25 mouse cellular contexts compared by ENCODE assay signal in the genomic region with DNA sequence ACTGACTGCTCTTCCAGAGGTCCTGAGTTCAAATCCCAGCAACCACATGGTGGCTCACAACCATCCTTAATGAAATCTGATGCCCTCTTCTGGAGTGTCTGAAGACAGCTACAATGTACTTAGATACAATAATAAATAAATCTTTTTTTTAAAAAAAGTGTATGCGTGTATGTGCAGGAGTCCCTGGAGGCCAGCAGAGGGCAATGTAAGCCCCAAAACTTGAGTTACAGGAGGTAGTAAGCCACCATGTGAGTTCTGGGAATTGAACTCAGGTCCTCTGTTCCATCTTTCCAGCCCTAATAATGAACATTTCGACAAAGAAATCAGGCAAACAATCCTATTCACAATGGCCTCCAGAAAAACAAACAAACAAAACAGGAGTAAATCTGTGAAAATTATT. TPM values are rescaled to one million over a fixed set of nuclear protein-coding genes. Genes with fewer than 3 reads are reported as not detected.
DNase-seq lines count a peak whose midpoint lies in the region; ATAC-seq and TF ChIP-seq lines count a peak whose summit lies in the region.
"Not testable (repeated sequence)": the region's sequence is repeated elsewhere in the genome, so short reads cannot be mapped to it uniquely, and the experiment has no call there.
"Had no signal": no experiment of that assay in that cellular context is flagged by ENCODE, and none has a peak within 500 bp of the region (broad histone marks: within the 10 kb centered on the region; RNA-seq: fewer than 3 reads in every experiment).

No protein-coding gene starts in this region.

- not testable (repeated sequence) for H3K4me1 ChIP-seq in ES-E14 (ENCODE audit: control insufficient read depth in 2 of 2, insufficient read depth in 2 of 2, low read length in 2 of 2, poor library complexity in 1 of 2); heart, adult 2 months (ENCODE audit: control insufficient read depth, insufficient read depth, low read length); kidney, adult 2 months (ENCODE audit: control insufficient read depth, insufficient read depth, low read length); liver, embryonic 14.5 days (replicated peaks; ENCODE audit: control insufficient read depth in 2 of 2, insufficient read depth in 2 of 2, low read length in 1 of 2); midbrain, postnatal 0 days (ENCODE audit: insufficient read depth, low read length)

- not testable (repeated sequence) for TF ChIP-seq EP300 in heart, adult 2 months (IDR thresholded peaks at IDR 0.05; ENCODE audit: insufficient read depth, low read depth, low read length); liver, embryonic 14.5 days (IDR thresholded peaks at IDR 0.05; ENCODE audit: low read depth)

- not testable (repeated sequence) for TF ChIP-seq POLR2A in heart, adult 2 months (IDR thresholded peaks at IDR 0.05; ENCODE audit: insufficient read depth, low read depth, low read length); kidney, adult 2 months (IDR thresholded peaks at IDR 0.05; ENCODE audit: low read depth, low read length)

- not testable (repeated sequence) for H3K27ac ChIP-seq in ES-E14 (ENCODE audit: insufficient read depth, low read depth, low read length, poor library complexity, severe bottlenecking); heart, adult 2 months; kidney, adult 2 months (ENCODE audit: insufficient read depth, low read depth, low read length); liver, embryonic 14.5 days; midbrain, postnatal 0 days (ENCODE audit: low read depth, low read length)

- not testable (repeated sequence) for H3K79me2 ChIP-seq in heart, adult 2 months (replicated peaks; ENCODE audit: control insufficient read depth, insufficient read depth, low read length)

- not testable (repeated sequence) for H3K9ac ChIP-seq in ES-E14 (ENCODE audit: insufficient read depth, low read depth, low read length, poor library complexity, severe bottlenecking); heart, adult 2 months (ENCODE audit: low read depth, low read length); liver, embryonic 14.5 days (replicated peaks); midbrain, postnatal 0 days (replicated peaks; ENCODE audit: low read length, poor library complexity, severe bottlenecking)

- not testable (repeated sequence) for ATAC-seq in liver, embryonic 14.5 days (ENCODE audit: insufficient read depth); midbrain, postnatal 0 days (ENCODE audit: low FRiP score)

- not testable (repeated sequence) for H3K4me3 ChIP-seq in ES-E14 (ENCODE audit: insufficient read depth in 1 of 2, low read depth in 1 of 2, low read length in 2 of 2, poor library complexity in 1 of 2, severe bottlenecking in 1 of 2); heart, adult 2 months; kidney, adult 2 months (ENCODE audit: insufficient read depth, low read depth, low read length); liver, embryonic 14.5 days (ENCODE audit: insufficient read depth in 1 of 2, low read depth in 2 of 2, low read length in 2 of 2); midbrain, postnatal 0 days (ENCODE audit: low read depth, low read length)

- H3K36me3 ChIP-seq in ES-E14 (ENCODE audit: control insufficient read depth, insufficient read depth, low read length, poor library complexity, severe bottlenecking); heart, adult 2 months (ENCODE audit: control insufficient read depth, insufficient read depth, low read length); kidney, adult 2 months (ENCODE audit: control insufficient read depth, insufficient read depth, low read length); liver, embryonic 14.5 days (replicated peaks; ENCODE audit: control insufficient read depth, insufficient read depth, low read depth); midbrain, postnatal 0 days (ENCODE audit: insufficient read depth, low read length): not testable (repeated sequence)

- H3K27me3 ChIP-seq in heart, adult 2 months (ENCODE audit: control insufficient read depth, insufficient read depth, low read length); kidney, adult 2 months (replicated peaks; ENCODE audit: control insufficient read depth, insufficient read depth, low read length); liver, embryonic 14.5 days (ENCODE audit: control insufficient read depth, insufficient read depth, low read length); midbrain, postnatal 0 days (ENCODE audit: insufficient read depth, low read length): not testable (repeated sequence)

- 66% methylated on average over 2 of the region's 2 CpGs for WGBS in heart, adult 2 months
- 79% methylated on average over 2 of the region's 2 CpGs for WGBS in kidney, adult 2 months
- WGBS in liver, embryonic 14.5 days (ENCODE audit: insufficient replicate concordance): 60% methylated on average over 2 of the region's 2 CpGs
- WGBS in midbrain, postnatal 0 days: 78% methylated on average over 2 of the region's 2 CpGs

- peak; percentile 46 for DNase-seq in CD4-positive, CD25-positive, alpha-beta regulatory T cell, adult 2 months (ENCODE audit: low read depth, low spot score)
- DNase-seq in ES-E14 (ENCODE audit: low read depth, low spot score); heart, adult 2 months; kidney, adult 2 months; liver, embryonic 14.5 days (ENCODE audit: low read depth in 3 of 3, low spot score in 3 of 3); midbrain, postnatal 0 days (ENCODE audit: low spot score): not testable (repeated sequence)
- peak; percentile 62 for DNase-seq in ZHBTc4 (ENCODE audit: low read depth, low spot score)

- not testable (repeated sequence) for H3K4me2 ChIP-seq in liver, embryonic 14.5 days (ENCODE audit: low read depth); midbrain, postnatal 0 days (ENCODE audit: low read depth, low read length, poor library complexity, severe bottlenecking)

- intact Hi-C loops in heart, adult 2 months (cut with DNase I): loop anchor here (5.0 to 10.0 kb wide), 2 partner anchors 76 to 121 kb away; no protein-coding TSS in a partner anchor

- in situ Hi-C loops in ES-E14 (cut with MboI; ENCODE audit: low sequenced_read_pairs in 2 of 2, unreplicated experiment in 2 of 2): loop anchor here (10.0 kb wide), 2 partner anchors 121 to 169 kb away; a partner anchor contains a TSS

- H3K9me3 ChIP-seq in ES-E14 (ENCODE audit: control insufficient read depth, insufficient read depth, low read depth, low read length); liver, embryonic 14.5 days (ENCODE audit: control insufficient read depth, low read length); midbrain, postnatal 0 days (ENCODE audit: low read length): not testable (repeated sequence)

- TF ChIP-seq CTCF in heart, adult 2 months (IDR thresholded peaks at IDR 0.05): peak; percentile 19
- peak; percentile 27; the same call in 1 of the 2 replicates for TF ChIP-seq CTCF in kidney, adult 2 months (conservative IDR thresholded peaks at IDR 0.05; ENCODE audit: insufficient read depth, insufficient read length, low read depth, low read length)
- TF ChIP-seq CTCF in liver, embryonic 14.5 days (IDR thresholded peaks at IDR 0.05; ENCODE audit: low read depth): peak; percentile 28; the same call in 1 of the 2 replicates
- TF ChIP-seq CTCF in midbrain, postnatal 0 days (IDR thresholded peaks at IDR 0.05): peak; percentile 35; the same call in 1 of the 2 replicates

RNA-seq across cellular contexts. Expression of a gene that starts 5.8 kb away (rescaled TPM):
- 31.9 and 32.2 TPM in 2 replicates for total RNA-seq in ES-E14 (2012; rRNA removed)
- 1 to 10 TPM; 8.8 to 9.4 TPM for total RNA-seq in heart, adult 2 months (2021)
- polyA plus RNA-seq in heart, adult 2 months (2012; rRNA removed): 6.4 and 7.6 TPM in 2 replicates
- polyA plus RNA-seq in kidney, adult 2 months (2012; rRNA removed): 36.9 and 41.8 TPM in 2 replicates
- polyA plus RNA-seq in liver, embryonic 14.5 days (2012; rRNA removed): 11.5 and 12.3 TPM in 2 replicates
- polyA plus RNA-seq in liver, embryonic 14.5 days (2014; fragmentation: Nextera tagmentation; extraction: Ambion mirVana): 8.5 and 8.6 TPM in 2 replicates
- total RNA-seq in midbrain, postnatal 0 days (2014; rRNA removed): 13.3 and 19.8 TPM in 2 replicates
- 8.9 and 9.6 TPM in 2 replicates for polyA plus RNA-seq in midbrain, postnatal 0 days (2015; fragmentation: Nextera tagmentation; extraction: Ambion mirVana)

RNA-seq across cellular contexts. Expression of a gene that starts 5.8 kb away (rescaled TPM):
- 26.9 and 30.3 TPM in 2 replicates for total RNA-seq in ES-E14 (2012; rRNA removed)
- 10 to 100 TPM; 21.9 to 22.4 TPM for total RNA-seq in heart, adult 2 months (2021)
- polyA plus RNA-seq in heart, adult 2 months (2012; rRNA removed): 38.8 and 46.1 TPM in 2 replicates
- polyA plus RNA-seq in kidney, adult 2 months (2012; rRNA removed): 67.0 and 79.0 TPM in 2 replicates
- 12.0 and 14.2 TPM in 2 replicates for polyA plus RNA-seq in liver, embryonic 14.5 days (2012; rRNA removed)
- polyA plus RNA-seq in liver, embryonic 14.5 days (2014; fragmentation: Nextera tagmentation; extraction: Ambion mirVana): 4.5 and 5.9 TPM in 2 replicates
- total RNA-seq in midbrain, postnatal 0 days (2014; rRNA removed): 48.2 and 56.0 TPM in 2 replicates
- polyA plus RNA-seq in midbrain, postnatal 0 days (2015; fragmentation: Nextera tagmentation; extraction: Ambion mirVana): 17.6 and 19.2 TPM in 2 replicates

RNA-seq across cellular contexts. Expression of a gene that starts 27.3 kb away (rescaled TPM):
- total RNA-seq in ES-E14 (2012; rRNA removed): 1.6 and 2.5 TPM in 2 replicates
- not detected for total RNA-seq in heart, adult 2 months (2021)
- polyA plus RNA-seq in heart, adult 2 months (2012; rRNA removed): 0.49 TPM in 1 of 2 replicates, not detected in the other
- not detected in 2 replicates for polyA plus RNA-seq in kidney, adult 2 months (2012; rRNA removed)
- polyA plus RNA-seq in liver, embryonic 14.5 days (2012; rRNA removed): not detected in 2 replicates
- polyA plus RNA-seq in liver, embryonic 14.5 days (2014; fragmentation: Nextera tagmentation; extraction: Ambion mirVana): not detected in 2 replicates
- 1.3 and 2.6 TPM in 2 replicates for total RNA-seq in midbrain, postnatal 0 days (2014; rRNA removed)
- polyA plus RNA-seq in midbrain, postnatal 0 days (2015; fragmentation: Nextera tagmentation; extraction: Ambion mirVana): 0.22 and 0.55 TPM in 2 replicates
- total RNA-seq: adrenal gland, postnatal 10 days; gastrocnemius, adult 18-20 months; gastrocnemius, postnatal 36 days; heart, adult 18-20 months; heart, postnatal 10 days; hematopoietic stem cell, adult 5-6 weeks had no signal
- polyA plus RNA-seq: embryonic facial prominence, embryonic 13.5 days; forebrain, embryonic 10.5 days; forebrain, embryonic 15.5 days; heart, embryonic 12.5 days; intestine, embryonic 14.5 days; large intestine, adult 2 months; limb, embryonic 11.5 days; liver, embryonic 16.5 days; macrophage; midbrain, embryonic 14.5 days; small intestine, adult 2 months; urinary bladder, adult 2 months had no signal

RNA-seq across cellular contexts. Expression of a gene that starts 56.7 kb away (rescaled TPM):
- total RNA-seq in ES-E14 (2012; rRNA removed): 0.18 and 0.32 TPM in 2 replicates
- total RNA-seq in heart, adult 2 months (2021): not detected
- polyA plus RNA-seq in heart, adult 2 months (2012; rRNA removed): not detected in 2 replicates
- polyA plus RNA-seq in kidney, adult 2 months (2012; rRNA removed): 57.2 and 85.4 TPM in 2 replicates
- 0.05 TPM in 1 of 2 replicates, not detected in the other for polyA plus RNA-seq in liver, embryonic 14.5 days (2012; rRNA removed)
- not detected in 2 replicates for polyA plus RNA-seq in liver, embryonic 14.5 days (2014; fragmentation: Nextera tagmentation; extraction: Ambion mirVana)
- 1.4 TPM in 1 of 2 replicates, not detected in the other for total RNA-seq in midbrain, postnatal 0 days (2014; rRNA removed)
- 0.16 and 0.47 TPM in 2 replicates for polyA plus RNA-seq in midbrain, postnatal 0 days (2015; fragmentation: Nextera tagmentation; extraction: Ambion mirVana)
- total RNA-seq: adrenal gland, postnatal 10 days; gastrocnemius, adult 18-20 months; gastrocnemius, postnatal 36 days; heart, adult 18-20 months; heart, postnatal 10 days; hematopoietic stem cell, adult 5-6 weeks had no signal
- polyA plus RNA-seq: forebrain, embryonic 10.5 days; forebrain, embryonic 15.5 days; heart, embryonic 12.5 days; intestine, embryonic 14.5 days; limb, embryonic 11.5 days; liver, embryonic 16.5 days; macrophage had no signal
